Mouse (Mus musculus) spleen, adult 2 months (tissue): ENCODE measurements around the gene Fam117a. TPM values are rescaled to one million over a fixed set of nuclear protein-coding genes. Genes with fewer than 3 reads are reported as not detected.

Experiments
- DNase-seq, 2 experiments: peaks; one replicate each; pipeline versions ENCODE4 v3.0.0 to v3.0.0-alpha.2; 2012 to 2021; ENCODE audit warnings: low spot score in 2 of 2, low read depth in 1 of 2
- H3K27ac ChIP-seq: fragments of 200-500 bp; 2 replicates; pipeline ENCODE4 v1.5.1; 2012; ENCODE audit warnings: low read length, inconsistent platforms; ENCODE audit not compliant: insufficient read depth
- H3K27me3 ChIP-seq: fragments of 200-500 bp; 2 replicates; pipeline ENCODE4 v1.6.1; 2012; ENCODE audit warnings: mild to moderate bottlenecking, moderate library complexity, low read length, inconsistent platforms; ENCODE audit not compliant: control insufficient read depth, insufficient read depth
- H3K36me3 ChIP-seq: fragments of 200-500 bp; 2 replicates; pipeline ENCODE4 v1.6.1; 2012; ENCODE audit warnings: mild to moderate bottlenecking, low read length, inconsistent platforms; ENCODE audit not compliant: control insufficient read depth, insufficient read depth
- H3K4me1 ChIP-seq: fragments of 200-500 bp; 2 replicates; pipeline ENCODE4 v1.6.1; 2011; ENCODE audit warnings: inconsistent platforms; ENCODE audit not compliant: control insufficient read depth, insufficient read depth, insufficient read length
- H3K4me3 ChIP-seq: fragments of 200-500 bp; 2 replicates; pipeline ENCODE4 v1.5.1; 2011; ENCODE audit warnings: mild to moderate bottlenecking, inconsistent platforms; ENCODE audit not compliant: insufficient read depth, insufficient read length; ENCODE audit errors: extremely low read depth
- CTCF ChIP-seq: fragments of 200-500 bp; IDR thresholded peaks from 2 replicates; pipeline ENCODE4 v1.5.1; 2011; ENCODE audit warnings: mild to moderate bottlenecking, inconsistent platforms; ENCODE audit not compliant: insufficient read depth, insufficient read length, insufficient replicate concordance; ENCODE audit errors: extremely low read depth
- POLR2A ChIP-seq: fragments of 200-500 bp; IDR thresholded peaks from 2 replicates; pipeline ENCODE4 v1.6.1; 2011; ENCODE audit warnings: low read depth, low read length, inconsistent platforms
- WGBS: fragments of 180-500 bp; shearing (Covaris S2); methylation state at CpG from one replicate; pipeline ENCODE4 v1.1.7; 2018; 5-methylcytosine and 5-hydroxymethylcytosine counted together
- polyA plus RNA-seq: library from polyadenylated mRNA; depleted of rRNA; stranded (reverse); fragments of >200 nt; gene quantifications from 2 replicates; pipeline ENCODE4 v1.2.3, GENCODE M21; 2012

Gene Fam117a
- polyA plus RNA-seq, 1 experiment: 123 TPM

- DNase-seq: peak; percentile 79 to 93
- WGBS: 12% methylated on average over 17 of the region's 17 CpGs
- Histone ChIP-seq H3K4me1 (peaks cover 32% of the 10 kb centered on the region; the same call in 1 of the 2 replicates), H3K27ac (peak overlapping the region; percentile 89), H3K4me3 (peak overlapping the region; percentile 44), H3K36me3 (0 out of 2 replicates have a peak, but pooled peaks cover 1% of the 10 kb centered on the region), H3K27me3 (no peaks in the 10 kb centered on the region)
- TF ChIP-seq CTCF: no peak
- TF ChIP-seq POLR2A: no peak; the same call in 1 of the 2 replicates
Observed at GRCm38 (mm10) chr11:95356469-95357273, 19.9 kb downstream of the Fam117a start.

- 0 out of 2 replicates have a peak, but pooled peaks cover 1% of the 10 kb centered on the region for H3K36me3 ChIP-seq
- no peak for DNase-seq
- TF ChIP-seq CTCF (no peak), POLR2A (no peak)
- H3K4me3 ChIP-seq: no peak overlapping the region
- WGBS: 63% methylated on average over 3 of the region's 3 CpGs
- peaks cover 27% of the 10 kb centered on the region; the same call in 1 of the 2 replicates for H3K4me1 ChIP-seq
- H3K27me3 ChIP-seq: no peaks in the 10 kb centered on the region
- H3K27ac ChIP-seq: peak overlapping the region; percentile 89
Observed at GRCm38 (mm10) chr11:95358263-95358662, 21.4 kb downstream of the Fam117a start.

- no peak for DNase-seq
- WGBS: 90% methylated on average over 5 of the region's 5 CpGs
- no peaks in the 10 kb centered on the region for H3K27me3 ChIP-seq
- peaks cover 6% of the 10 kb centered on the region; the same call in 1 of the 2 replicates for H3K36me3 ChIP-seq
- no peak overlapping the region for H3K27ac ChIP-seq
- no peak overlapping the region for H3K4me3 ChIP-seq
- H3K4me1 ChIP-seq: peaks cover 11% of the 10 kb centered on the region; the same call in 1 of the 2 replicates
- TF ChIP-seq CTCF (no peak), POLR2A (no peak)
Observed at GRCm38 (mm10) chr11:95364388-95364787, 27.6 kb downstream of the Fam117a start.

GRCm38 (mm10) chr11:95365596-95365995 is 28.8 kb downstream of the Fam117a start:
- no peak for DNase-seq
- TF ChIP-seq CTCF: no peak
- TF ChIP-seq POLR2A: no peak
- peaks cover 11% of the 10 kb centered on the region; the same call in 1 of the 2 replicates for H3K4me1 ChIP-seq
- WGBS: 85% methylated on average over 10 of the region's 10 CpGs
- no peak overlapping the region for H3K4me3 ChIP-seq
- H3K27me3 ChIP-seq: no peaks in the 10 kb centered on the region
- H3K36me3 ChIP-seq: peaks cover 5% of the 10 kb centered on the region; the same call in 1 of the 2 replicates
- 0 out of 2 replicates have a peak overlapping the region, but pooled peaks have one; percentile 5 for H3K27ac ChIP-seq

GRCm38 (mm10) chr11:95366280-95366897 is 29.6 kb downstream of the Fam117a start:
- Histone ChIP-seq H3K27me3 (no peaks in the 10 kb centered on the region), H3K36me3 (peaks cover 7% of the 10 kb centered on the region; the same call in 1 of the 2 replicates), H3K4me1 (peaks cover 11% of the 10 kb centered on the region; the same call in 1 of the 2 replicates), H3K27ac (peak overlapping the region; percentile 45), H3K4me3 (no peak overlapping the region)
- no peak for TF ChIP-seq POLR2A
- no peak for TF ChIP-seq CTCF
- no peak for DNase-seq
- WGBS: 91% methylated on average over 6 of the region's 6 CpGs

GRCm38 (mm10) chr11:95367011-95367735 is 30.4 kb downstream of the Fam117a start:
- DNase-seq: no peak
- TF ChIP-seq CTCF: no peak
- TF ChIP-seq POLR2A: no peak
- H3K4me3 ChIP-seq: no peak overlapping the region
- H3K27me3 ChIP-seq: no peaks in the 10 kb centered on the region
- 22% methylated on average over 8 of the region's 8 CpGs for WGBS
- H3K36me3 ChIP-seq: peaks cover 12% of the 10 kb centered on the region
- H3K27ac ChIP-seq: peak overlapping the region; percentile 45
- H3K4me1 ChIP-seq: peaks cover 11% of the 10 kb centered on the region; the same call in 1 of the 2 replicates
